Mouse (Mus musculus) cerebellum, adult 11 months (tissue): ENCODE measurements around the gene Zfp691.

Experiments
- DNase-seq: peaks from one replicate; pipeline ENCODE4 v3.0.0; 2022

Zfp691 gene

GRCm38 (mm10) chr4:119173851-119174453 is at the start of gene Zfp691:
Gene Zfp691 (minus strand): TSS chr4:119174195.
- peak; percentile 91 for DNase-seq

GRCm38 (mm10) chr4:119223696-119224095 is 49.7 kb upstream of the Zfp691 start:
- no peak for DNase-seq

- no peak for DNase-seq
These were observed 44.2 kb upstream of the Zfp691 start, which contains the start of gene Tmem269 for GRCm38 (mm10) chr4:119218169-119218568. Gene Tmem269 (minus strand): TSS chr4:119218217.

GRCm38 (mm10) chr4:119216667-119217066 is 42.7 kb upstream of the Zfp691 start:
- DNase-seq: no peak

GRCm38 (mm10) chr4:119204672-119205071 is 30.7 kb upstream of the Zfp691 start:
- DNase-seq: no peak

GRCm38 (mm10) chr4:119198105-119198504 is 24.1 kb upstream of the Zfp691 start:
- no peak for DNase-seq

GRCm38 (mm10) chr4:119195582-119196320 is 21.8 kb upstream of the Zfp691 start:
- DNase-seq: no peak

- DNase-seq: peak; percentile 77
These were observed 21.1 kb upstream of the Zfp691 start, which contains the start of gene Svbp for GRCm38 (mm10) chr4:119194909-119195581. Gene Svbp (plus strand): TSS chr4:119195306.

- DNase-seq: no peak
These were observed 18.8 kb upstream of the Zfp691 start for GRCm38 (mm10) chr4:119192757-119193156.

GRCm38 (mm10) chr4:119191273-119191672 is 17.3 kb upstream of the Zfp691 start:
- no peak for DNase-seq

- no peak for DNase-seq
These were observed 16.6 kb upstream of the Zfp691 start for GRCm38 (mm10) chr4:119190618-119191017.

- DNase-seq: no peak
These were observed 15.9 kb upstream of the Zfp691 start, which contains the start of gene Ermap for GRCm38 (mm10) chr4:119189864-119190263. Gene Ermap (minus strand): TSS chr4:119190011.

GRCm38 (mm10) chr4:119189392-119189791 is 15.4 kb upstream of the Zfp691 start:
- DNase-seq: no peak

- DNase-seq: no peak
These were observed 14.2 kb upstream of the Zfp691 start for GRCm38 (mm10) chr4:119188060-119188785.

- no peak for DNase-seq
These were observed 11.8 kb upstream of the Zfp691 start for GRCm38 (mm10) chr4:119185771-119186170.

- no peak for DNase-seq
These were observed 9.5 kb upstream of the Zfp691 start for GRCm38 (mm10) chr4:119183525-119183924.

- DNase-seq: no peak
These were observed 7.5 kb upstream of the Zfp691 start for GRCm38 (mm10) chr4:119181456-119181855.

GRCm38 (mm10) chr4:119180133-119180707 is 6.2 kb upstream of the Zfp691 start:
- no peak for DNase-seq

- no peak for DNase-seq
These were observed 4.3 kb upstream of the Zfp691 start for GRCm38 (mm10) chr4:119178331-119178730.

- DNase-seq: no peak
These were observed 3.7 kb upstream of the Zfp691 start for GRCm38 (mm10) chr4:119177702-119178101.

GRCm38 (mm10) chr4:119172919-119173650 is 910 bp downstream of the Zfp691 start:
- peak; percentile 10 for DNase-seq

- peak; percentile 80 for DNase-seq
These were observed 6.3 kb downstream of the Zfp691 start for GRCm38 (mm10) chr4:119167663-119168062.
